Mouse (Mus musculus) heart, embryonic 11.5 days (tissue): ENCODE results near the gene Unc45b. TPM values are rescaled to one million over a fixed set of nuclear protein-coding genes. Genes with fewer than 3 reads are reported as not detected.
A peak's percentile ranks its signal among the peaks of the same experiment; 100 is the strongest.

Source experiments
- ATAC-seq: fragments of 200-750 bp; cut with Nextera tagmentation; replicated peaks from 2 replicates; pipeline ENCODE4 v1.8.0; 2017; ENCODE audit warnings: moderate library complexity; ENCODE audit not compliant: insufficient number of reproducible peaks, low FRiP score, low TSS enrichment
- H3K27ac ChIP-seq: fragments of 300-500 bp; sonication (generic); 2 replicates; pipeline ENCODE4 v1.5.1; 2014; ENCODE audit warnings: mild to moderate bottlenecking, low read depth, low read length
- H3K27me3 ChIP-seq: fragments of 300-500 bp; sonication (generic); 2 replicates; pipeline ENCODE4 v1.6.1; 2014; ENCODE audit warnings: mild to moderate bottlenecking, low read length, mixed read lengths; ENCODE audit not compliant: control insufficient read depth, insufficient read depth
- H3K36me3 ChIP-seq: fragments of 300-500 bp; sonication (generic); 2 replicates; pipeline ENCODE4 v1.6.1; 2014; ENCODE audit warnings: mild to moderate bottlenecking, low read length, moderate library complexity, mixed read lengths; ENCODE audit not compliant: control insufficient read depth, insufficient read depth
- H3K4me1 ChIP-seq: fragments of 300-500 bp; sonication (generic); 2 replicates; pipeline ENCODE4 v1.6.1; 2014; ENCODE audit warnings: low read length; ENCODE audit not compliant: control insufficient read depth, insufficient read depth
- H3K4me2 ChIP-seq: fragments of 300-500 bp; sonication (generic); 2 replicates; pipeline ENCODE4 v1.6.1; 2014; ENCODE audit warnings: mild to moderate bottlenecking, moderate library complexity
- H3K4me3 ChIP-seq: fragments of 300-500 bp; sonication (generic); 2 replicates; pipeline ENCODE4 v1.5.1; 2014; ENCODE audit warnings: low read depth, low read length
- H3K9ac ChIP-seq: fragments of 300-500 bp; sonication (generic); 2 replicates; pipeline ENCODE4 v1.6.1; 2014; ENCODE audit warnings: mild to moderate bottlenecking, low read depth, low read length, moderate library complexity
- H3K9me3 ChIP-seq: fragments of 300-500 bp; sonication (generic); replicated peaks from 2 replicates; pipeline ENCODE4 v1.6.1; 2016; ENCODE audit warnings: low read length; ENCODE audit not compliant: control insufficient read depth
- WGBS: fragments of 180-500 bp; shearing (Covaris S2); extraction: QIAGEN DNeasy Blood & Tissue Kit; methylation state at CpG from one replicate; pipeline ENCODE4 v1.1.7; 2014; ENCODE audit not compliant: insufficient replicate concordance; 5-methylcytosine and 5-hydroxymethylcytosine counted together
- polyA plus RNA-seq: library from polyadenylated mRNA; unstranded; fragments of >200 nt; fragmentation: Nextera tagmentation; extraction: Ambion mirVana; gene quantifications from 2 replicates; pipeline ENCODE4 v1.2.1, GENCODE M21; 2014

The Unc45b gene
- polyA plus RNA-seq: 174 and 220 TPM in 2 replicates

- Histone ChIP-seq H3K9ac (peak within 1 kb of the TSS; percentile 81), H3K36me3 (peaks cover 3% of the 10 kb centered on the region; the same call in 1 of the 2 replicates), H3K4me2 (peak within 1 kb of the TSS; percentile 69), H3K27ac (peak within 1 kb of the TSS; percentile 96), H3K4me3 (peak within 1 kb of the TSS; percentile 55), H3K9me3 (no peaks in the 10 kb centered on the region), H3K27me3 (no peaks in the 10 kb centered on the region), H3K4me1 (peaks cover 35% of the 10 kb centered on the region)
- ATAC-seq: no peak
- WGBS: 68% methylated on average over 4 of the region's 4 CpGs
Observed at GRCm38 (mm10) chr11:82910250-82910649, at the start of gene Unc45b. Gene Unc45b (plus strand): TSS chr11:82910550.

GRCm38 (mm10) chr11:82860759-82861158 is 49.6 kb upstream of the Unc45b start:
- Histone ChIP-seq H3K9ac (no peak overlapping the region), H3K27me3 (no peaks in the 10 kb centered on the region), H3K27ac (no peak overlapping the region), H3K4me1 (peaks cover 6% of the 10 kb centered on the region; the same call in 1 of the 2 replicates), H3K4me3 (no peak overlapping the region), H3K36me3 (no peaks in the 10 kb centered on the region), H3K9me3 (no peaks in the 10 kb centered on the region), H3K4me2 (no peak overlapping the region)
- ATAC-seq: no peak
- WGBS: 74% methylated on average over 6 of the region's 6 CpGs

GRCm38 (mm10) chr11:82861558-82861957 is 48.8 kb upstream of the Unc45b start:
- no peak overlapping the region for H3K4me2 ChIP-seq
- 67% methylated on average over 8 of the region's 8 CpGs for WGBS
- H3K9me3 ChIP-seq: no peaks in the 10 kb centered on the region
- H3K27me3 ChIP-seq: no peaks in the 10 kb centered on the region
- ATAC-seq: no peak
- H3K4me1 ChIP-seq: peaks cover 6% of the 10 kb centered on the region; the same call in 1 of the 2 replicates
- no peak overlapping the region for H3K27ac ChIP-seq
- H3K4me3 ChIP-seq: no peak overlapping the region
- H3K9ac ChIP-seq: 0 out of 2 replicates have a peak overlapping the region, but pooled peaks have one; percentile 10
- no peaks in the 10 kb centered on the region for H3K36me3 ChIP-seq

- Histone ChIP-seq H3K9ac (no peak overlapping the region), H3K4me2 (no peak overlapping the region), H3K9me3 (no peaks in the 10 kb centered on the region), H3K27me3 (no peaks in the 10 kb centered on the region), H3K4me3 (no peak overlapping the region), H3K36me3 (no peaks in the 10 kb centered on the region), H3K27ac (no peak overlapping the region), H3K4me1 (peaks cover 6% of the 10 kb centered on the region; the same call in 1 of the 2 replicates)
- WGBS: 68% methylated on average over 9 of the region's 9 CpGs
- ATAC-seq: no peak
Observed at GRCm38 (mm10) chr11:82862638-82863037, 47.7 kb upstream of the Unc45b start.

GRCm38 (mm10) chr11:82863059-82863458 is 47.3 kb upstream of the Unc45b start:
- Histone ChIP-seq H3K27me3 (no peaks in the 10 kb centered on the region), H3K4me1 (peaks cover 6% of the 10 kb centered on the region; the same call in 1 of the 2 replicates), H3K4me3 (no peak overlapping the region), H3K4me2 (no peak overlapping the region), H3K9me3 (no peaks in the 10 kb centered on the region), H3K36me3 (no peaks in the 10 kb centered on the region), H3K27ac (no peak overlapping the region), H3K9ac (no peak overlapping the region)
- WGBS: 83% methylated on average over 2 of the region's 2 CpGs
- ATAC-seq: no peak

GRCm38 (mm10) chr11:82863488-82863931 is 46.8 kb upstream of the Unc45b start:
- H3K36me3 ChIP-seq: no peaks in the 10 kb centered on the region
- H3K9ac ChIP-seq: no peak overlapping the region
- no peak overlapping the region for H3K4me2 ChIP-seq
- H3K9me3 ChIP-seq: no peaks in the 10 kb centered on the region
- H3K27ac ChIP-seq: 0 out of 2 replicates have a peak overlapping the region, but pooled peaks have one; percentile 15
- no peaks in the 10 kb centered on the region for H3K27me3 ChIP-seq
- no peak overlapping the region for H3K4me3 ChIP-seq
- no peak for ATAC-seq
- WGBS: 66% methylated on average over 4 of the region's 4 CpGs
- peaks cover 6% of the 10 kb centered on the region; the same call in 1 of the 2 replicates for H3K4me1 ChIP-seq

GRCm38 (mm10) chr11:82865957-82866356 is 44.4 kb upstream of the Unc45b start:
- Histone ChIP-seq H3K27me3 (no peaks in the 10 kb centered on the region), H3K4me3 (no peak overlapping the region), H3K9ac (no peak overlapping the region), H3K4me2 (0 out of 2 replicates have a peak overlapping the region, but pooled peaks have one; percentile 14), H3K9me3 (no peaks in the 10 kb centered on the region), H3K4me1 (peaks cover 6% of the 10 kb centered on the region; the same call in 1 of the 2 replicates), H3K36me3 (no peaks in the 10 kb centered on the region), H3K27ac (no peak overlapping the region)
- ATAC-seq: no peak
- 74% methylated on average over 10 of the region's 10 CpGs for WGBS

- Histone ChIP-seq H3K27ac (no peak overlapping the region), H3K36me3 (no peaks in the 10 kb centered on the region), H3K9me3 (no peaks in the 10 kb centered on the region), H3K27me3 (no peaks in the 10 kb centered on the region), H3K4me2 (peak overlapping the region; percentile 14; the same call in 1 of the 2 replicates), H3K4me1 (no peaks in the 10 kb centered on the region; the same call in 1 of the 2 replicates), H3K9ac (no peak overlapping the region), H3K4me3 (no peak overlapping the region)
- 27% methylated on average over 7 of the region's 7 CpGs for WGBS
- ATAC-seq: no peak
Observed at GRCm38 (mm10) chr11:82866850-82867564, 43.3 kb upstream of the Unc45b start.
